Mouse (Mus musculus) natural killer cell, adult 2 months (primary cell): ENCODE results near the gene Cdh13.

Source experiments
- DNase-seq, 2 experiments: peaks; one replicate each; pipeline ENCODE4 v3.0.0; 2022; ENCODE audit warnings: low spot score in 2 of 2

Cdh13 gene

GRCm38 (mm10) chr8:118446516-118446915 lies 163.0 kb downstream of the Cdh13 start:
- no peak for DNase-seq

- no peak for DNase-seq
Measured at GRCm38 (mm10) chr8:118448011-118448410, 164.5 kb downstream of the Cdh13 start.

GRCm38 (mm10) chr8:118452445-118453103 lies 169.0 kb downstream of the Cdh13 start:
- no peak for DNase-seq

GRCm38 (mm10) chr8:118455245-118455644 lies 171.7 kb downstream of the Cdh13 start:
- DNase-seq, result no peak

- no peak for DNase-seq
Measured at GRCm38 (mm10) chr8:118465330-118465948, 181.9 kb downstream of the Cdh13 start.

GRCm38 (mm10) chr8:118477587-118477986 lies 194.1 kb downstream of the Cdh13 start:
- no peak for DNase-seq

GRCm38 (mm10) chr8:118488735-118489134 lies 205.2 kb downstream of the Cdh13 start:
- DNase-seq, result no peak

GRCm38 (mm10) chr8:118502509-118502908 lies 219.0 kb downstream of the Cdh13 start:
- no peak for DNase-seq

GRCm38 (mm10) chr8:118509426-118509825 lies 225.9 kb downstream of the Cdh13 start:
- no peak for DNase-seq

GRCm38 (mm10) chr8:118513259-118513658 lies 229.7 kb downstream of the Cdh13 start:
- DNase-seq, result no peak

GRCm38 (mm10) chr8:118515616-118516015 lies 232.1 kb downstream of the Cdh13 start:
- DNase-seq, result no peak

- DNase-seq, result no peak
Measured at GRCm38 (mm10) chr8:118517071-118517470, 233.5 kb downstream of the Cdh13 start.

- no peak for DNase-seq
Measured at GRCm38 (mm10) chr8:118518030-118518741, 234.7 kb downstream of the Cdh13 start.

- no peak for DNase-seq
Measured at GRCm38 (mm10) chr8:118518742-118519102, 235.2 kb downstream of the Cdh13 start.

- no peak for DNase-seq
Measured at GRCm38 (mm10) chr8:118523922-118524321, 240.4 kb downstream of the Cdh13 start.

- DNase-seq, result no peak
Measured at GRCm38 (mm10) chr8:118538816-118539558, 255.5 kb downstream of the Cdh13 start.

- no peak for DNase-seq
Measured at GRCm38 (mm10) chr8:118539559-118539819, 256.0 kb downstream of the Cdh13 start.

- DNase-seq, result no peak
Measured at GRCm38 (mm10) chr8:118539941-118540340, 256.4 kb downstream of the Cdh13 start.

- DNase-seq, result no peak
Measured at GRCm38 (mm10) chr8:118552397-118552796, 268.9 kb downstream of the Cdh13 start.

- no peak for DNase-seq
Measured at GRCm38 (mm10) chr8:118552842-118553241, 269.3 kb downstream of the Cdh13 start.

GRCm38 (mm10) chr8:118564024-118564423 lies 280.5 kb downstream of the Cdh13 start:
- DNase-seq, result no peak

- DNase-seq, result no peak
Measured at GRCm38 (mm10) chr8:118565186-118565585, 281.7 kb downstream of the Cdh13 start.
